Mouse (Mus musculus): ENCODE measurements around the gene Epha8.

DNA sequence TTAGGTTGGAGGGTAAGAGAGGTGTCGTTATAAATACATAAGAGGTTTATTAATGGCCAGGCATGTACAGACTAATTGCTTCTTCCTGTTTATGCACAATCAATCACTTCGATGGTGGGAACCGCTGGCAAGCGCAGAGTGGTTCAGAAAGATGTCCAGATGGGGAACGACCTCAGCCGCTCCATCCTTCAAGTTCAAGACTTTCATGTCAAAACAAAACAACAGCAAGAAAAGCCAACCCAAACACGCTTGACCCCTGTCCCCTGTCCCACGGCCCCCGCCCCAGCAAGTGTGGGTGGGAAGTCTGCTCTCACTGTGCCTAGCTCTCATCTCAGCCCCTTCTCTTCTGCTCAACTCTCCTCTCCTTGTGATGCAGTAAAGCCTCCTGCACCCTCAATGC is 4.0 kb upstream of the Epha8 start:
- TF ChIP-seq CTCF (IDR thresholded peaks at IDR 0.05 in 2 of 3, conservative IDR thresholded peaks at IDR 0.05 in 1 of 3; ENCODE audit: control insufficient read depth in 1 of 3, insufficient read depth in 1 of 3, low read depth in 2 of 3, low read length in 3 of 3, poor library complexity in 1 of 3, severe bottlenecking in 1 of 3) (no peak), TBP (IDR thresholded peaks at IDR 0.05; ENCODE audit: low read depth, low read length) (no peak), ZNF384 (IDR thresholded peaks at IDR 0.05; ENCODE audit: low read depth, low read length) (no peak), ZKSCAN1 (IDR thresholded peaks at IDR 0.05; ENCODE audit: low read depth, low read length) (no peak), EP300 (IDR thresholded peaks at IDR 0.05; ENCODE audit: low read depth in 1 of 2, low read length in 2 of 2) (no peak), NRF1 (IDR thresholded peaks at IDR 0.05; ENCODE audit: insufficient read depth, low read depth, low read length, poor library complexity, severe bottlenecking) (no peak), POLR2A (IDR thresholded peaks at IDR 0.05; ENCODE audit: control insufficient read depth in 1 of 2, insufficient read depth in 1 of 2, low read depth in 1 of 2, low read length in 2 of 2, poor library complexity in 1 of 2) (no peak), GATA1 (IDR thresholded peaks at IDR 0.05; ENCODE audit: low read depth, low read length) (no peak), RCOR1 (IDR thresholded peaks at IDR 0.05; ENCODE audit: low read depth, low read length) (no peak), ELF1 (IDR thresholded peaks at IDR 0.05; ENCODE audit: low read depth, low read length) (no peak), TCF12 (IDR thresholded peaks at IDR 0.05; ENCODE audit: low read depth, low read length) (no peak), MAZ (IDR thresholded peaks at IDR 0.05; ENCODE audit: low read depth, low read length) (no peak), SMC3 (IDR thresholded peaks at IDR 0.05; ENCODE audit: low read depth, low read length) (no peak), BHLHE40 (IDR thresholded peaks at IDR 0.05; ENCODE audit: borderline replicate concordance, low read depth, low read length) (no peak)

Measured in MEL (cell line).